10 mouse cellular contexts compared by ENCODE assay signal in genomic region chr12:111698346-111698913, GRCm38 (mm10). TPM values are rescaled to one million over a fixed set of nuclear protein-coding genes. Genes with fewer than 3 reads are reported as not detected.
DNase-seq lines count a peak whose midpoint lies in the region; ATAC-seq and TF ChIP-seq lines count a peak whose summit lies in the region.
"Had no signal": no experiment of that assay in that cellular context is flagged by ENCODE, and none has a peak within 500 bp of the region (broad histone marks: within the 10 kb centered on the region; RNA-seq: fewer than 3 reads in every experiment).

No protein-coding gene starts in this region.

- 75% methylated on average over 6 of the region's 6 CpGs for WGBS in limb, embryonic 12.5 days
- 88% methylated on average over 6 of the region's 6 CpGs for WGBS in limb, embryonic 10.5 days
- 80% methylated on average over 6 of the region's 6 CpGs for WGBS in limb, embryonic 13.5 days

- H3K36me3 ChIP-seq in limb, embryonic 12.5 days, result no peaks in the 10 kb centered on the region
- no peaks in the 10 kb centered on the region for H3K36me3 ChIP-seq in limb, embryonic 10.5 days
- no peaks in the 10 kb centered on the region for H3K36me3 ChIP-seq in limb, embryonic 13.5 days

- H3K4me1 ChIP-seq in limb, embryonic 12.5 days (replicated peaks), result peaks cover 18% of the 10 kb centered on the region
- H3K4me1 ChIP-seq in limb, embryonic 10.5 days, result peaks cover 23% of the 10 kb centered on the region
- peaks cover 18% of the 10 kb centered on the region for H3K4me1 ChIP-seq in limb, embryonic 13.5 days

- no peak overlapping the region for H3K4me3 ChIP-seq in gastrocnemius, adult 2 months
- H3K4me3 ChIP-seq in limb, embryonic 12.5 days (replicated peaks), result no peak overlapping the region
- H3K4me3 ChIP-seq in limb, embryonic 10.5 days, result no peak overlapping the region
- H3K4me3 ChIP-seq in limb, embryonic 13.5 days, result no peak overlapping the region

- no peak for TF ChIP-seq CTCF in gastrocnemius, adult 2 months (IDR thresholded peaks at IDR 0.05)

- H3K4me2 ChIP-seq in limb, embryonic 12.5 days, result no peak overlapping the region
- no peak overlapping the region for H3K4me2 ChIP-seq in limb, embryonic 13.5 days (replicated peaks)

- DNase-seq in gastrocnemius, adult 2 months, result no peak
- no peak for DNase-seq in gastrocnemius, postnatal 36 days
- DNase-seq in limb, embryonic 10.5 days (ENCODE audit: low spot score), result no peak
- peak; percentile 87 for DNase-seq in cerebellum, adult 9-10 months
- no peak for DNase-seq in embryo, embryonic 9.5 days (ENCODE audit: extremely low spot score)
- DNase-seq: kidney, adult 11 months had no signal

- no peaks in the 10 kb centered on the region for H3K9me3 ChIP-seq in limb, embryonic 12.5 days
- H3K9me3 ChIP-seq in limb, embryonic 10.5 days (replicated peaks), result no peaks in the 10 kb centered on the region
- no peaks in the 10 kb centered on the region for H3K9me3 ChIP-seq in limb, embryonic 13.5 days

- 0 out of 2 replicates have a peak overlapping the region, but pooled peaks have one; percentile 8 for H3K9ac ChIP-seq in limb, embryonic 12.5 days (replicated peaks)
- peak overlapping the region; percentile 21; the same call in 1 of the 2 replicates for H3K9ac ChIP-seq in limb, embryonic 13.5 days
- H3K9ac ChIP-seq: liver, embryonic 14.5 days had no signal

- intact Hi-C loops in gastrocnemius, adult 2 months (cut with DNase I), result loop anchor here (5.0 kb wide), 1 partner anchor 34 kb away; no protein-coding TSS in a partner anchor
- intact Hi-C loops in gastrocnemius, postnatal 36 days (cut with DNase I), result no loop called here

- H3K27ac ChIP-seq in gastrocnemius, adult 2 months, result peak overlapping the region; percentile 65
- H3K27ac ChIP-seq in limb, embryonic 12.5 days, result no peak overlapping the region
- H3K27ac ChIP-seq in limb, embryonic 10.5 days, result no peak overlapping the region
- no peak overlapping the region for H3K27ac ChIP-seq in limb, embryonic 13.5 days
- H3K27ac ChIP-seq: liver, embryonic 14.5 days had no signal

- no peaks in the 10 kb centered on the region for H3K27me3 ChIP-seq in limb, embryonic 12.5 days
- H3K27me3 ChIP-seq in limb, embryonic 10.5 days (ENCODE audit: low read depth, poor library complexity, severe bottlenecking), result no peaks in the 10 kb centered on the region
- H3K27me3 ChIP-seq in limb, embryonic 13.5 days, result no peaks in the 10 kb centered on the region

- no peak for ATAC-seq in limb, embryonic 12.5 days (ENCODE audit: insufficient number of reproducible peaks, insufficient read depth, low FRiP score, low TSS enrichment, low read depth)
- ATAC-seq in limb, embryonic 13.5 days (ENCODE audit: low FRiP score, low read depth), result no peak
- ATAC-seq in granulocyte monocyte progenitor cell, adult 5-6 weeks (replicated peaks; ENCODE audit: poor library complexity, severe bottlenecking), result no peak

RNA-seq across cellular contexts. Expression of gene Bag5, which starts 14.6 kb away (rescaled TPM):
- 10 to 100 TPM; 14.7 to 19.2 TPM for total RNA-seq in gastrocnemius, adult 2 months (2021)
- 10 to 100 TPM; 12.4 to 13.5 TPM for total RNA-seq in gastrocnemius, postnatal 36 days (2021)
- 60.5 and 60.9 TPM in 2 replicates for polyA plus RNA-seq in limb, embryonic 12.5 days (2016; fragmentation: Nextera tagmentation; extraction: Ambion mirVana)
- 52.6 and 52.9 TPM in 2 replicates for polyA plus RNA-seq in limb, embryonic 10.5 days (2016; fragmentation: Nextera tagmentation; extraction: Ambion mirVana)
- polyA plus RNA-seq in limb, embryonic 13.5 days (2015; fragmentation: Nextera tagmentation; extraction: Ambion mirVana), result 62.7 and 63.0 TPM in 2 replicates
- total RNA-seq in granulocyte monocyte progenitor cell, adult 5-6 weeks (2014; fragmentation: Nextera tagmentation), result 28.0 and 32.0 TPM in 2 replicates
- total RNA-seq in granulocyte monocyte progenitor cell, adult 5-6 weeks (2017), result 33.3 and 41.2 TPM in 2 replicates

RNA-seq across cellular contexts. Expression of gene Apopt1, which starts 14.6 kb away (rescaled TPM):
- total RNA-seq in gastrocnemius, adult 2 months (2021), result 10 to 100 TPM; 37.4 to 46.7 TPM
- total RNA-seq in gastrocnemius, postnatal 36 days (2021), result 10 to 100 TPM; 34.9 to 38.0 TPM
- polyA plus RNA-seq in limb, embryonic 12.5 days (2016; fragmentation: Nextera tagmentation; extraction: Ambion mirVana), result 59.3 and 63.8 TPM in 2 replicates
- 57.4 and 64.8 TPM in 2 replicates for polyA plus RNA-seq in limb, embryonic 10.5 days (2016; fragmentation: Nextera tagmentation; extraction: Ambion mirVana)
- polyA plus RNA-seq in limb, embryonic 13.5 days (2015; fragmentation: Nextera tagmentation; extraction: Ambion mirVana), result 60.8 and 61.0 TPM in 2 replicates
- total RNA-seq in granulocyte monocyte progenitor cell, adult 5-6 weeks (2014; fragmentation: Nextera tagmentation), result 49.6 and 51.3 TPM in 2 replicates
- 57.2 and 60.9 TPM in 2 replicates for total RNA-seq in granulocyte monocyte progenitor cell, adult 5-6 weeks (2017)

RNA-seq across cellular contexts. Expression of gene Trmt61a, which starts 20.5 kb away (rescaled TPM):
- 1 to 10 TPM; 3.1 to 3.8 TPM for total RNA-seq in gastrocnemius, adult 2 months (2021)
- 1 to 10 TPM; 1.8 to 4.1 TPM for total RNA-seq in gastrocnemius, postnatal 36 days (2021)
- polyA plus RNA-seq in limb, embryonic 12.5 days (2016; fragmentation: Nextera tagmentation; extraction: Ambion mirVana), result 10.4 and 11.4 TPM in 2 replicates
- polyA plus RNA-seq in limb, embryonic 10.5 days (2016; fragmentation: Nextera tagmentation; extraction: Ambion mirVana), result 18.2 and 21.0 TPM in 2 replicates
- polyA plus RNA-seq in limb, embryonic 13.5 days (2015; fragmentation: Nextera tagmentation; extraction: Ambion mirVana), result 10.7 and 13.0 TPM in 2 replicates
- 18.6 and 21.9 TPM in 2 replicates for total RNA-seq in granulocyte monocyte progenitor cell, adult 5-6 weeks (2014; fragmentation: Nextera tagmentation)
- 10.0 and 10.1 TPM in 2 replicates for total RNA-seq in granulocyte monocyte progenitor cell, adult 5-6 weeks (2017)

RNA-seq across cellular contexts. Expression of gene Ckb, which starts 26.3 kb away (rescaled TPM):
- total RNA-seq in gastrocnemius, adult 2 months (2021), result 10 to 100 TPM in 1 of 2 experiments, 1 to 10 TPM in 1; 6.7 to 10.8 TPM
- total RNA-seq in gastrocnemius, postnatal 36 days (2021), result 1 to 10 TPM; 7.9 to 8.3 TPM
- polyA plus RNA-seq in limb, embryonic 12.5 days (2016; fragmentation: Nextera tagmentation; extraction: Ambion mirVana), result 102 and 112 TPM in 2 replicates
- polyA plus RNA-seq in limb, embryonic 10.5 days (2016; fragmentation: Nextera tagmentation; extraction: Ambion mirVana), result 46.5 and 55.9 TPM in 2 replicates
- polyA plus RNA-seq in limb, embryonic 13.5 days (2015; fragmentation: Nextera tagmentation; extraction: Ambion mirVana), result 128 and 135 TPM in 2 replicates
- 4.2 TPM in 1 of 2 replicates, not detected in the other for total RNA-seq in granulocyte monocyte progenitor cell, adult 5-6 weeks (2014; fragmentation: Nextera tagmentation)
- total RNA-seq in granulocyte monocyte progenitor cell, adult 5-6 weeks (2017), result 0.57 and 1.4 TPM in 2 replicates
